Mouse (Mus musculus): ENCODE measurements at regions not wholly inside any gene's neighbourhood (a gene's known extent, or its start where the extent isn't known, plus 50 kb on each side); places are given as distances from the start of the nearest gene placed in this dataset.

DNA sequence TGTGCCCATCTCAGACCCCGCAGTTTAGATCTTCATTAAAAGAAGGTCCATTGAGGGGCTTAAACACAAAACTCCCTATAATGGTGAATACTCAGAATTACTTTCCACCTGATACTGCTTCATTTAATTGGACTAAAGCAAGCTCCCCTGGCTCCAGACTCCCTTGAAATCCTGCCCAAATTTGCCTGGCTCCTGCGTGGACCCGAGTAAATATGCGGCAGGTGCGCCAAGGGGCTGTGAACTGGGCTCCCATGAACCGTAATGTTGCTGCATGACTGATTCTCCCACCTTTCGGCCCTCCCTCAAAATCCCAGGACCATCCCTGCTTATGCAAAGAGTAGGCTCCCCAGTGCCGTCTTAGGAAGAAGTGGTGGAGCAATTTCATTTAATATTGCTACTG, 573.7 kb downstream of the Ccdc171 start:
- DNase-seq (ENCODE audit: low read depth, low spot score): no peak

GRCm38 (mm10) chr4:84101923-84102322, 573.2 kb downstream of the Bnc2 start:
- peak; percentile 9 for DNase-seq (ENCODE audit: low read depth, low spot score)

DNA sequence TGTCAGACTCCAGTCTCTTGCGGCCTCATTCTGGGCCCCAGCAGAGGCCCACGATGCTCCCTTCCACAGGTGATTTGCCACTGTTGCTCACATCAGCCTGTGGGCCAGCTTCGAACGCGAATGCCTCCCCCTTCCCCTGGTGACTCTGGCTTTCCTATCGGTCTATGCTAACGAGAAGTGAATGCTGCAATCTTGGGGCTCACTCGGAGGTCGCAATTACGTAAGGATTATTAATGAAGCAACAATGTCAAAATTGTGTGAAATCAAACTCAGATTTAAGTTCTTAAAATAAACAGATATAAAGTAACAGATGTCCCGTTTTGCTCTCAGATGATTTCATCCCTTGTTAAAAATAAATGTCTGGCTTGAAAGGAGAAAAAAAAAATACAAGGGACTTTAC, 572.3 kb downstream of the Bnc2 start:
- DNase-seq (ENCODE audit: low read depth, low spot score): no peak

DNA sequence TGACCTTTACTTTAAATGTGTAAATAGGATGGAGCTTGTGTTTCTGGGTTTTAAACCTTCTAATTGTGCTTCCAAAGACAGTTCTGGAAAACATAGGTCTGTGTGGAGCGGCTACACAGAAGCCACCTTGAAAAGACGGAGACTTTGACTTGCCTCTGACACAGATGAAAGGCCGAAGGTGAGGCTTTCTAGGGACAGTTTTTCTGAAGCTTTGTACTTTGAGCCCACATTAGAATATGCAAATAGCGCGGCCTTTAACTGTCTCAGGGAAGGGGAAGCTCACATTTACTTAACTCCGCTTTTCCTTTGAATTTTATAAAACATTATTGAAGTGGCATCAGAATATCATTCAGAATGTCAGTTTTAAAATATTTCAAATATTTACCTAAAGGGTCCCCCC, 566.5 kb downstream of the Bnc2 start:
- no peak for DNase-seq (ENCODE audit: low read depth, low spot score)

- no peak for DNase-seq (ENCODE audit: low read depth, low spot score)
Observed at GRCm38 (mm10) chr4:84109771-84110503, 565.1 kb downstream of the Bnc2 start.

- no peak for DNase-seq (ENCODE audit: low read depth, low spot score)
Observed at GRCm38 (mm10) chr4:84114162-84115040, 560.7 kb downstream of the Bnc2 start.

DNA sequence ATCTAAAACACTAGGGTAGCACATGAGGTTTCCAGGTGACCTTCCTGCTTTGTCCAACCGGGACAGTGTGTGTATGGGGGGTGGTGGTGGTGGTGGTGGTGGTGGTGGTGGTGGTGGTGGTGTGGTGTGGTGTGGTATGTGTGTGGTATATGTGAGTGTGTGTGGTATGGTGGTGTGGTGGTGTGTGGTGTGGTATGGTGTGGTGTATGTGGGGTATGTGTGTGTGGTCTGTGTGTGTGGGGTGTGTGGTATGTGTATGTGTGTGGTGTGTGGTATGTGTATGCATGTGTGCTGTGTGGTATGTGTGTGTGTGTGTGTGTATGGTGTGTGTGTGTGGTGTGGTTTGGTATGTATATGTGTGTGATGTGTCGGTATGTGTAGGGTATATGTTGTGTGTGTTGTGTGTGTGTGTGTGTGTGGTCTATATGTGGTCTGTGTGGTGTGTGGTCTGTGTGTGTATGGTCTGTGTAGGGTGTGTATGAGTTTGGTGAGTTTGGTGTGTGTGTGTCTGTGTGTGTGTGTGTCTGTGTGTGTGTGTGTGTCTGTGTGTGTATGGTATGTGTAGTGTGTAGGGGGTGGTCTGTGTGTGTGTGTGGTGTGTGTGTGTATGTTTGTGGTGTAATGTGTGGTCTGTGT, 556.7 kb downstream of the Bnc2 start:
- DNase-seq (ENCODE audit: low read depth, low spot score): no peak

DNA sequence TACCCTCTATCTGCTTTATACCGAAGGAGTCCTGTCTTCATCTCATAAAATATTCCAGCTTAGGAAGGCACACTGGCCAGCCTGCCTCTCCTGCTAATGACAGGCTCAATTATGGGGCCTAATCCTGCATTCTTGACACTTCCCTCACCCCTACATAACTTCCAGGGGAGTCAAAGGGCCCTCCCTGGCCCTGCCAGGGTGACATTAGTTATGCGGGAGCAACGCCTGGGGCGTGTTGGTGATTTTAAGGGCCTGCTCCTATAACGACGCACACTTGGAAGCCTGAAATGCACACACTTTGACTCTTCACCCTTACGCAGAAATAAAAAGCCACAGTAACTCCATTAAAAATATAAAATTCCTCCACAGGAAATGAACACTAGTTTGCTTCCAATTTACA, 555.5 kb downstream of the Bnc2 start:
- no peak for DNase-seq (ENCODE audit: low read depth, low spot score)

- DNase-seq (ENCODE audit: low read depth, low spot score): no peak
Observed at GRCm38 (mm10) chr4:84120330-84120729, 554.7 kb downstream of the Bnc2 start.

GRCm38 (mm10) chr4:84121442-84121841, 553.6 kb downstream of the Bnc2 start:
- DNase-seq (ENCODE audit: low read depth, low spot score): no peak

DNA sequence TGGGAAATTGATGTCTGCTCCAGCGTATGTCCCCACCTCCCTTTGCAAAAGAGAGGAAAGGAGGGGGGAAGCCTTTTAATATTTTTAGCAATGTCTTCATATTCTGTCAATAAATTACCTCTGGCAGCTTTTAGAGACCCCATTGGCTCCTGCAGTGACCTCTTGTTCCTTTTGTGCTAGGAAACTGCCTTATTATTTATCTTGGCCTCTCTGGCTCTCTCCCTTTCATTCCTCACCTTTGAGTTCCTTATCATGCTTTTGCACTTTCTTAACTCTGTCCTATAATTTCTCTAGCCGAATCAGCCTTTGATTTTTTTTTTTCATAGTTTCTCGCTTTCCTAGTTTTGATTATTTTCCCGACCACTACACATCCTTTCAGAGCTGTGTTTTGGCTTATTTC, 548.7 kb downstream of the Bnc2 start:
- no peak for DNase-seq (ENCODE audit: low read depth, low spot score)

DNA sequence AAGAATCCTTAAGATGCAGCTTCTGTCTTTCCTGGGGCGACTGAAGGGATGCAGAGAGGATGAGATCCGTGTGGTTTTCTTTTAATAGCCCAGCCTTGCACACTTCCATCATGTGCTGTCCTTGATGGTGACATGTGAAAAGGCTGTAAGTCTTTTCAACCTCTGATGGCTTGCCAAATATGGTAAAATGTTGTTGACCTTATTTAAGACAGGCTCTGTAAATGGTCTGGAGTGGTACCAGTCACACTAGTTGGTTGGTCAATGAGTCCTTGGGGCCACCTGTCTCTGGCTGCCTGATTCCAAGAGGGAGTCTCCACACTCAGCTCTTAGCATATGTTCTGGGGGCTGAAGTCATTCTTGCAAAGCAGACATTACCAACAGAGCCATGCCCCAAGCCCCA, 547.7 kb downstream of the Bnc2 start:
- no peak for DNase-seq (ENCODE audit: low read depth, low spot score)

DNA sequence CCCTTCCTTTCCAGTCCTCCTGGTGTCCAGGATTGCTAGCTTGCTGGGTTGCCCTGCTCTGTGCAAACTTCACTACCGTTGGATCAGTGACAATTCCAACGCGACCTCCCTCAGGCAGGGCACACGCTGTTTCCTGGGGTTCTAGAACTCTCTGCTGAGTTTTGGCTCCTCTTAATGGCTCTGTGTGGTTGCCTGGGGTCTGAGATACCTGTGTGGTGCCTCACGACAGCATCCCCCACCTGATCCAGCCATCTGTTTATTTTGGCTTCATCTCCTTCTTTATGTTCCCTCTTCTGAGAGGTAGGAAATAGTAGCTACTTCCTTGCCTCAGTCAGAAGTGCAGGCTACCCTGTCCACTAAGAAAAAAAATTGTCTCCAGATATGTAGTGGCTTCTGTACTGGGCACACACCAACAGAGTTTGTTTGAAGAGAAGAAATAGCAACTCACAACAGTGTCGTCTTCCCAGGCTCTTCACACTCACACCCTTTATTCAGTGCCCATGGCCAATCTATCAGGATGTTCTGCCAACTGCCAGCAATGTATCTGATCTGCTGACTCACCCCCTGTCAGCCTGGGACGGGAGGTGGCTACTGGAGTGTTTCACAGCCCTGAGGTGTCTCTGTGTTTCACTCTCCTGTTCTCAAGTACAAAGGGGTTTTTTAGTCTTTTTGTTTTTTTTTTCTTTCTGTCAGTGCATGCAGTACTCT, 544.1 kb downstream of the Bnc2 start:
- peak; percentile 80 for DNase-seq (ENCODE audit: low read depth, low spot score)

GRCm38 (mm10) chr4:84135740-84136139, 539.3 kb downstream of the Bnc2 start:
- no peak for DNase-seq (ENCODE audit: low read depth, low spot score)

DNA sequence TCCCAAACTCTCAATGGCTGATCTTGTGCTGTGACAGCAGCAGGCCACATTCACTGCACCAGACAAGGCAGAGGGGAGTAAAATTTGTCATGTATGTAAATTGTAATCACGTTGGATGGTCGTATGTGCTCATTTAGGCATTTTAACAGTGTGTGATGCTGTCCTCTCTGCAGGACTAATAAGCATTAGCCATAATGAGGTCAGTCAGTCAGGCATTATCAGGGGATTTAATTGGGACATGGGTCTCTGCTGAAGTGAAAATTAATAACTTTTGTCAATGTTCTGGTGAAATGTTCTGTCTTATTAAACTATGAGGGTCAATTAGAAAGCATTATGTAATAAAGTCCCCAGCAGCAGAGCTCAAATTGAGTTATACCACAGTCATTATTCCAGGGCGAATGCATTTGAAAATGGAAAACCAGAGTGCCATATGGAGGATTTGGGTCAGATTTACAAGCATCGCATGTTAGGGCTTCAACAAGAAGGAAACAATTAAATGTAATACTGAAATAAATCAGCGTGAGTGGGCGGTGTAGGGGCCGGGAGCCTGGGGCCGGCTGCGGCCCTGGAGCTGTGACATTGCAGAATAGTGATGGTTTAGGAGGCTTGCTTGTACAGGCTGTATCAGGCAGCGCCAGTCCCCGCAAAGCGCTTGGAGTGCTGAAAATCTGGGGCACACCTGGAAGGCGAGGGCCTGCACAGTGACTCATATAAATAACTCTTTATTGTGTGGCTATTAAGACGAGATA, 537.7 kb downstream of the Bnc2 start:
- peak; percentile 29 for DNase-seq (ENCODE audit: low read depth, low spot score)

- DNase-seq (ENCODE audit: low read depth, low spot score): no peak
Observed at GRCm38 (mm10) chr4:84149149-84150050, 525.7 kb downstream of the Bnc2 start.

- peak; percentile 36 for DNase-seq (ENCODE audit: low read depth, low spot score)
Observed at GRCm38 (mm10) chr4:84150698-84151097, 524.4 kb downstream of the Bnc2 start.

DNA sequence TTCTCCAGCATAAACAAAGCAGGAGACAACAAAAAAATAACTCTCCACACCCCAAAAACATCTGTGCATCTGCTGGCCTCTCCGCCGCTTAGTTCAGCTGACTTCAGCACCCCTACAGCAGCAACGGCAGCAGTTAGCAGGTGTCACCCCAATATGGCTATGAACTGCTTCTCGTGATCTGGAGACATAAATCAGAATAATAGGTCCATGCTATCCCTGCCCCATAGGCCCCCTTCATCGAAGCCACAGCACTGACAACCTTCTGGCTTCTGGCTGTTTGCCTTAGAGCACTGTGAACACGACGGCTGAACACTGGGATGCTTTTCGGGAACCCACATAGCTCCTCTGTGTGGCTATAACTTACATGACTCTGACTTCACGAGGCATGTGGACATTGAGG, 523.8 kb downstream of the Bnc2 start:
- DNase-seq (ENCODE audit: low read depth, low spot score): no peak

GRCm38 (mm10) chr4:84151971-84152450, 523.1 kb downstream of the Bnc2 start:
- peak; percentile 8 for DNase-seq (ENCODE audit: low read depth, low spot score)

DNA sequence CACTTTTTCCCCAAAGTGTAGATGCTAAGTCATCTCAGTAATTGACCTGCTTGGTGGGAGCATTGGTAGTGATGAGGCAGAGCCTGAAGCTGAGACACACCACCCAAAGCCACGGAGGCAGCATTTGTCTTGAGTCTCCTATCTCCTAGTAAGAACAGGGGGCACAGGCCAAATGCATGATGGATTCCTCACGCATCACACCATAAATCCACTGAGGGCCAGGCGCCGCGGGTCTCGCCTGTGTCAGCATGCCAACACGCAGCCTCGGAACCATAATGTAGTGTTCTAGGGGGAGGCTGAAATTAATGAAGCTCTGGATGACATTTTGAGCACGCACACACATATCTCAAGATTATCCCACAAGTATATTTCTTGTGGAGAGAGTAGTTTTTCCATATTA, 521.5 kb downstream of the Bnc2 start:
- DNase-seq (ENCODE audit: low read depth, low spot score): no peak
